Mouse (Mus musculus): ENCODE data around the gene Clstn2. TPM values are rescaled to one million over a fixed set of nuclear protein-coding genes. Genes with fewer than 3 reads are reported as not detected.

Clstn2 gene
- total RNA-seq, 2 experiments from 2014 or later, result not detected

DNA sequence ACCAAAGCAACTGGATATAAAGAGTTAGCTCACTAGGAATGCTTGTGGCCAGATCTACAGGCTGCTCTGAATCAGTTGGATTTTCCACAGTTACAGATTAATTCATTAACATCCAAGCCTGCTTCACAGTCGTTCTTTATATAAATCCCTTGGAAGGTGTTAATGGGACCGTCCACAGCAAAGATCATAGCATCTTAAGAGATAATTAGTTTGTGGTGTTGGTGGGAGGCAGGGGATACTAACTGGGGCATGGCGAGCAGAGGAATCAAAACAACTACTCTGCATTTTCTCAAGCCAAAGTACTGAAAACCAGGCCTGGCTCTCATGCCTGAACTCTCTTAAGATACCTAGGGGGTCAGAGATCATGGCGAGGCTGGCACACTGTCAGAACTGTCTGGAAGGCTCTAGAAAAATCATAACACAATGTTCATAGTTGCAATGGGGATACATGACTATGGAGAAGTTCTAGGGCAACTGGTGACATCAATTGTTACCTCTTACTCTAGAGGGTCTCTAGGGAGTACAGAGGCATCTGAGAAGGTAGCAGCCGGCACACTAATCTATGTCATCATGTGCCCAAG is 336.2 kb downstream of the Clstn2 start:
- no peak for ATAC-seq (replicated peaks; ENCODE audit: poor library complexity, severe bottlenecking)

DNA sequence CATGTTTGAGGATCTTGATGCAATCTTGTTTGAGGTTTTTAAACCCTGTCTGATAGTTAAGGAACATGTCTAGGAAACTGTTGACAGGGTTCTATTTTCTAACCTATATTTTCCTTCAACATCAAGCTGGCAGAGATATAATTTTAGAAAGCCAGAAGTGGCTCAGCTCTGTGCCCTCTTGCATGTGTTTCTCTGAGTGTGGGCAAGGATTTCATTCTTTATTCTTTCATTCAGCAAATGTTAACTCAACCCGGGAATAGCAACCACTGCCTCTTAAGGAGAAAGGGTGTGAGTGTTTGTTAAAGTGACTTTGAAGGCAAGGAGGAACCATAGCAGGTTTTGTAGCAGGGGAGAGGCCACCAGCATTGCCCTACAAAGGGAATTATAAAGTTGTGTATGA is 337.7 kb downstream of the Clstn2 start:
- no peak for ATAC-seq (replicated peaks; ENCODE audit: poor library complexity, severe bottlenecking)

DNA sequence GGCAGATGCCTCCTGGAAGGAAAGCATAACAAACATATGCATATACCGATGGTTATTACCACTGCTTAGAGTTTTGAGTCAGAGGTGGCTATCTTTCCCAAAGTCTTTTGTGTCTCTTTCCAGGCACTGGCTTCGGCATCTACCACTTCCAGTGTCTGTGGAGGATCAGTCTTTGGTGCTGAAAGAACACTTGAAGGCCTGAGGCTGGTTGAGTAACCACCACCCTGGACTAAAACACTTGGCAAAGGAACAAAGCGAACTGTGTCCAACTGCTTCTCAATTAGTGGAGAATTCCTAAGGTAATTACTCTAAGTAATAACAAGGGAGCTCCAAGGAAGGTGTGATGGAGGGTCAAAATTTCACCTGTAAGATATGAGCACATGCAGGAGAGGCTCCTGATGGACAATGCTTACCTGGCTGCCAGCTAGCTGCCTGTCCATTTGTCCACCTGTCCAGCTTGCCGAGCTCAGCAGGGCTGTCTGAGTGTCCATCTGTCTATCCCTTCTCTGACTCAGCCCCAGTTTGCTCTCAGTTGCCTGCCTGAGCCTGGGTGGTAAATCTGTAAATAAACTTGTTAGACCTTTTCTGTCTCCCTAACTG is 346.1 kb downstream of the Clstn2 start:
- ATAC-seq (replicated peaks; ENCODE audit: poor library complexity, severe bottlenecking), result no peak

DNA sequence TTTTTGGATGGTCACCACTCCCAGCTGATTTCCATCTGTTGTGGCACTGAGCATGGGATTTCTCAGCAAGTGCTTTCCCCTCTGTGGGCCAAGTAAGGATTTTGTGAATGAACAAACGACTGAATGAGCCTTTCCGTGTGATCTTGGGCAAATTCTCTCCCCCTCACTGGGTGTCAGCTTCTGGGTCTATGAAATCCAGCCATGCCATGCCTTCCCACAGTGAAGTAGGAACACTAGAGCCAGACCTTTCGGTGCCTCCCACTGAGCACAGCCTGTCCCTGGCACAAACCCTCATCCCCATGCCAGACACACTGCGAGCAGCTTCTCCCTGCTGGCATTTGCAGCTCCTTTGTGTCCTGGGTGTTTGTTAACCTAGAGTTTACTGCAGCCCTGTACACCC is 347.3 kb downstream of the Clstn2 start:
- no peak for ATAC-seq (replicated peaks; ENCODE audit: poor library complexity, severe bottlenecking)

DNA sequence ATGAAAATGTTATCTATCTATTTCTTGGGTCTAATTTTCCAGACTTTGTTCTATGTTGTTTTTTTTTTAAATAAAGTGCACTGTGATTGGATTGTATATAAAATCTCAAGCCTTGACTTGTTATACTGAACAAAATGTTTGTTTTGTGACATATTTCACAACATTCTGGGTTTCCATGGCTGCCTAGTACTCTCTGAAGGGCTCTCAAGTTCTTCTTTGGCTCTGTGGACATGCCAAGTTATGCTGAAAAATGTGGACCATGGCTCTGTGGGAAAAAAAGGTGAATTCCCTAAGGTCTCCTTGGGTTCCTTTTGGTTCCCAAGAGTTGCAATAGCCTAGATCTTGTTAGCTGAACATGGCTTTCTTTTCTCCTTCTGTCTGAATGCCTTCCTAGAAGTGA is 353.1 kb downstream of the Clstn2 start:
- no peak for ATAC-seq (replicated peaks; ENCODE audit: poor library complexity, severe bottlenecking)

DNA sequence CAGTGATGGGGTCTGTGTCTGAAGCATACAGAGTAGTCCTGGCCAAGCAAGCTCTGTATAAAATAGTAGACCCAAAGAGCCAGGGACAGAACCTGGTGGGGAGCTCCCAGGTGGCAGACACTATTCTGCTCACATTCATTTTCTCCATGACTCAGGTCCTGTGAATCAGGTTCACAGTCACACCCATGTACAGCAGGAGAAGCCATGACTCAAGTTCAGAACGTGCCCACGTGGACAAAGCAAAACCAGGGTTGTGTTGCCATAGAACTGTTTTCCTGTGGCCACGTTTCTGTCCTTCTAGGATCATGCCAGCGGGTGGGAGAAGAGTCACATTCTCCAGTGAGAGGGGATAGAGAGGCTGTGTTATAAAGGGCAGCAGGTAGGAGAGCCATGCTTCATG is 353.9 kb downstream of the Clstn2 start:
- no peak for ATAC-seq (replicated peaks; ENCODE audit: poor library complexity, severe bottlenecking)

DNA sequence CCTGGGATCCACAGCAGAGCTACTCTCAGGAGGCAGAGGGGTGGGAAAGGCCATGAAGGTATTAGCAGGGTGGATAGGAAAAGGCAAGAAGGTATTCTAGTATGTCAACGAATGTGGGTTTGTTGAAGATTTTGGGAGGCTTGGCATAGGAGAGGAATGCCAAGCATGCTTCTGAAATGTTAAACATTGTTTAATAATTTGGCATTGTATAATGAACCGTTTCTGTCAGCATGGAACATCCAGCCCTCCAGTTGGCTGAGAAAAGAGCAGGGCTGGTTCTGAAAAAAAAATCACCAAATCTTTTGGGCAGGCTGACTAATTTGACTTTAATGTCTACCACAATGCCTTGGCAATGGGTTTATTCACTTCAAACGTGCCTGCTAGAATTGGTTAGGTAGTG is 355.9 kb downstream of the Clstn2 start:
- ATAC-seq (replicated peaks; ENCODE audit: poor library complexity, severe bottlenecking), result no peak

DNA sequence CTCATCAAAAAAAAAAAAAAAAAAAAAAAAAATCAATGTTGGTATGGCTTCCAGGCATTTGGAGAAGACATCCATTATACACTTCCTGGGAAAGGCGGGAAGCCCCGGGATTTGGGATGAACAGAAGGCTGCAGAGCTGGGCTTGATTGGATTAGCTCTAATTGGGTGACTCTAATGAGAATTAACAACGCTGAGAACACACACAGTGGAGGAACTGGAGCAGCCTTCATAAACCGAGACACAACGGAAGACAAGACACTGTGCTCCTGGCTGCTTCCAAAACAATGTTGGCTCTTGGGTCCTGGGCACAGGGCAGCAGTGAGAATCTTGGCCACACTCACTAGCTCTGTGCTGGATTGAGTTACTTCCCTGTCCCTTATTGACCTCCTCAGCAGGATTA is 360.3 kb downstream of the Clstn2 start:
- no peak for ATAC-seq (replicated peaks; ENCODE audit: poor library complexity, severe bottlenecking)

DNA sequence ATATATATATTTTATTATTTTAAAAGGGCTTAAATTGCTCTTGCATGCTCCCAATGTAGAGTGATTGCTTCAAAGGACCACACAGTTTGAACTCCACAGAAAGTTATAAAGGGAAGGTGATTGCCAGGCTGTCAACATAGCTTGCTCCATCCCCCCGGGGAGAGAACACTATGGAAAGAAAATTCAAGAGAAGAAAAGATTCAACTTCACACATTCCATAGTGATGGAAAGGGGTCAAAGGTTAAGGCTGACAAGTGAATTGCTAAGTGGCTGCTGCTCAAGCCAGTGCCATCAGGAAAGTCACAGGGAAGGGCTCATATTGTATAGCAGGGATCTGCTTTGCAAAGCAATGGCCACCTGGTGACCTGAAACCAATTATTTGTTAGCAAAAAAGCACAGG is 360.8 kb downstream of the Clstn2 start:
- ATAC-seq (replicated peaks; ENCODE audit: poor library complexity, severe bottlenecking), result no peak

DNA sequence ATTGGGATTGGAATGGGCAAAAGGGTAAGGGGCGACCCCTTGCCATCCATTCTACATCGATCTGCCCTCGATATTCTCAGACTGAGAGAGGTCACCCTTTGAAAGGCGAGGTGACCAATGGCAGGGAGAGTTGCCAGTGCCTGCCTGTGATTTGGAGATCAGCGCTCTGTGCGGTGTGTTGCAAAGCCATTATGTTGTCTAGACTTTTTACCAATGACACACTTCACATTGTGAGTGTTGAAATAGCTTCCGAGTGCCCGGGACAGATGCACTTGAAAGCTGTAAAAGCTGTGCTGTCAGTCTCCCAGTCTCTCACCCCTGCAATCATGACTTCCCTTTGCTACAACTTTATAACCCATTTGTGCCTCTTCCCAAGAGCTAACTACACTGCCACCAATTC is 362.3 kb downstream of the Clstn2 start:
- ATAC-seq (replicated peaks; ENCODE audit: poor library complexity, severe bottlenecking), result no peak

DNA sequence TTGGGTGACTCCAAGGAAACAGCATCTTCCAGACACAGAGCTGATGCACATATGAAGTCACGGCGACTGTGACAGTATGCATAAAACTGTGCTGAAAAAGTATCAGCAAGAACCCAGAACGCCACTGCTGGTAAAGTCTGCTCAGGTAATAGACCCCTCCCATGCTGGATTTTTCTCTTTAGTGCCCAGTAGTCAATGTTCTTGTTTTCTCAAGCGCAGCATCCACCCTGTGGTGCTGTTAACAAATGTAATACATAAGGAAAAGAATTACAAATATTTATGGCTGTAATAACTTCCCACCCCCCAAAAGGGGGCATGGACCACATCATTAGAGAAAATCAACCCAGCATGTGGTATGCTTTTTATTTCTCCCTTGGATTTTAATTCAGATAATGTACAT is 372.0 kb downstream of the Clstn2 start:
- ATAC-seq (replicated peaks; ENCODE audit: poor library complexity, severe bottlenecking), result no peak

DNA sequence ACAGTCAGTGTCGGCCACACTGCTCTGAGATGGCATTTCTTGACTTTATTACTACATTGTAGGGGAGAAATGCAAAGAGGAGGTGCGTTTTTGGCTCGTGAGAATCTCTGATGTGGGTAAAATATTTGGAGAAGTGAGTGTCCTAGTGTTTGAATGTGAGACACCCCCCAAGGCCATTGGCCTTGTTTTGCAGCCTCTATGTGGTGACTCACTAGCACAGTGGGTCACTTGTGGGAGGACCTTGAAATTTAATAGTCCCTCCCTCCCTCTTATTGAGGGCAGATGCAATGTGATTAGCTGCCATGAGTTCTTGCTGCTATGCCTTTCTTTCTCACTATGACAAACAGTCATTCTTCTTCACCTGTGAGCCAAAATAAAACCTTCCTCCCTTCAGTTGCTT is 374.2 kb downstream of the Clstn2 start:
- no peak for ATAC-seq (replicated peaks; ENCODE audit: poor library complexity, severe bottlenecking)

DNA sequence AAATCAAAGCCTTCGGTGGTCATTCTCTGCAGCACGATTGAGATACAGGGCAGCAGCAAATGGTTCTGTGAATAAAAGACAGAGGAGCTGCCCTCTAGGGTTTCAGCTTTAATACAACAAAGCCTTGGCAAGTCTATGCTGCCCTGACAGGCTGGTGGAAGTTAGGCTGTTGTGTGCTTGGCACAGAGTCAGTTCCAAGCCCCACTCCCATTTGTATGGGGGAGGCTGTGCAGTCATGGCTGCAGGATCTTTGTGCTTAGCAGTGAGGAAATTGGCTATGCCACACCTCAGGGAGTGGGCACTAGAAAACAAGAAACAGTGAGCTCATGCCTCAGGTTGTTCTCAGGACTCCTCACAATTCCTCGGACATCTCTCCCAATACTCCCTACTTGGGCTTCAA is 384.6 kb downstream of the Clstn2 start:
- no peak for ATAC-seq (replicated peaks; ENCODE audit: poor library complexity, severe bottlenecking)

DNA sequence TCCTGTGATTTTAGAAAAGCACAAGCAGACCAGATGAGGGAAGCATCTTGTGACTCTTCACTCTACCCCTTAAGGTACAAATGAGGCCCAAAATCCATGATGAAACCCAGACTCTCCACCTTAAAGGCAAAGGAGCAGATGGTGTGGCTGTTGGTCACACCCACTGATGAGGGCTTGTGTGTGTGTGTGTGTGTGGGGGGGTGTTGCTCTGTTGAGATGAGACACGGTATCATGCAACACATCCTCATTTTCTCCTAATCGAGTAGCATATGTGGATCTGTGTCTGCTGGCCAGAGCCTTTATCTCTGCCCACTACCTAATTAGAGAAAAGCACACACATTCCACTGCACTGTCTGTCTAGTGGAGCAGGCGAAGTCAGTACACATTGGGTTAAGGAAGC is 387.2 kb downstream of the Clstn2 start:
- ATAC-seq (replicated peaks; ENCODE audit: poor library complexity, severe bottlenecking), result no peak

DNA sequence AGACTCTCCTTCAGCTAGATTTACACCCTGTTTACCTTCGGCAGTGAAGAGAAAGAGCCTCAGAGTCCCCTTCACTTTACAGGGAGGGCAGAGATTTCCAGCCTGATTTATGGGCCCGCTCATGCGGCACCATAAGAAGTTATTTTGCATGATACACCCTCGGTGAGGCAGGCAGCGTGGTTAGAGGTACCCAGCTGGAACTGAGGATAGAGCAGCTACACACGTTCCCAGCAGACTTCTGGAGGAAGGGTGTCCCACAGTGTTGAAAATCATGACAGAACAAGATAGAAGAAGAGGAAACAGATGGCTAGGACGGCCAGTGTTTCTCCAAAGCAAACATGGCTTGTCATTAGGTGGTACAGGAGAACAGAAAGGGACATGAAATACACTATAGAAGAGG is 390.6 kb downstream of the Clstn2 start:
- ATAC-seq (replicated peaks; ENCODE audit: poor library complexity, severe bottlenecking), result no peak

DNA sequence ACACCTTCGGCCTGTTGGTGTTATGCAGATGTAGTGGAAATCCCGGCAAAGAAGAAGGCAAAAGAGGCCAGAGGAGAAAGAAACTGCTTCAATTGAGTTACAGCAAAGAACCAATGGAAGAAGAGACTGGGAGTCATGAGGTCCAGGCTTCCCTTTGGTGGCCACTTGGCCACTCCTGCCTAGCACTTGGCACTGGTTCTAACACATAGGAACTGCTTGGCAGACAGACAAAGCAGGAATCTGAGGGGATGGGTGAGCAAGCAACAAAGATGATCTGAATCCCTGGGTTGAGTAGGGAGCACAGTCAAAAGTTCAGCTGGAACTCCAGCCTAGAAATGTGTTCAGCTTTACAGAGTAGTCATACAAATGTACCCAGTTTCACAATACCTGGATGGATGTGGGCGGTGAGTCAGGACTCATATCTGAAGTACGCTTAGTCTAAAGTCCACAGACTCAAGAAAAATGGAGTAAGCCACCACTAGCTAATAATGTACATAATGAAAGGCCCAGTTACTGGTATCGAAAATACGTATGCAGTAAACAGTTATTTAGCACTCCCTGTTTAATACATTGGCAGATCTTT is 392.9 kb downstream of the Clstn2 start:
- ATAC-seq (replicated peaks; ENCODE audit: poor library complexity, severe bottlenecking), result no peak

DNA sequence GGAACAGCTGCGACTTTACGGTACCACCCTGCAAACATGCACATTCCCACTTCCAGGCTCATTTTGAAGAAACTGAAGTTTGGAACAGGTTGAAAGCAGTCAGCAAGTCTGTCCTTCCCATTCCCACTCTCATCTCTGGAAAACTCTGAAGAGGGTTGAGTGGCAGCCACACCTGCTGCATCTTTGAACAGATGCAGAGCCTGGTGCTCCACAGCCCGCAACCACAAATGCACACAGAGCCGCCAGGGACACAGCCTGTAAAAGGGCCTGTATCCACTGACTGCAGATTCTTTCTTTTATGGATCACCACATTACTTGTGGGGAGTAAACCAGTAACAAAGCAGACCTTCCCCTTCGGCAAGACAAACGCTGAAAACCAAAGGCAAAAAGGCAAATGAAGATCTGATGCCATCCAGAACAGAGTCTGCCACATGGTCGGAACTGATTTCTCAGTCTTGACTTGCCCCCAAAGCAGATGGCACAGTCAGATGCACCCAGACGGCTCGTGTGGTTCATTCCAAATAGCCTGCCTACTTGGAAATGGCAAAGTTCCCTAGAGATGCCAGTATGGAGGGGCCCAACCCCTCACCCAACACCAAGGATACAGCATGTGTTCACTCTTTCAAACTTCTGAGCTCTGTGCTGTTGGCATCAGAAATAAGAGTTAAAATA is 394.2 kb downstream of the Clstn2 start:
- no peak for ATAC-seq (replicated peaks; ENCODE audit: poor library complexity, severe bottlenecking)

DNA sequence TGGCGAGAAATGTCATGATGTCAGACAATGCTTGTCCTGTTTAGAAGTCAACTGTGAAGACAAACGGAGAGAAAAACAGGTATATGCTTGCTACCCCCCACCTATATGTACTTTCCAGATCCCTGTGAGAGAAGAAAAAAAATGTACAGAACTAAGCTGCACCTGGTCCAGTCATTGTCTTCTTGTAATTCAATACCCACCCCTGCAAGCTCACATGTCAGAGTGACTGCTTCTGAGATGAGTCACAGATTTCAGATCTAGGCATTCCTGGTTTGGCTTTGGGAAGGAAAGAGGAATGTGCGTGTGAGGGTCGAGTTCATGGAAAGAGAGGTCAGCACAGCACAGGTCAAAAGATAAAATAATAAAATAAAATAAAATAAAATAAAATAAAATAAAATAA is 397.6 kb downstream of the Clstn2 start:
- ATAC-seq (replicated peaks; ENCODE audit: poor library complexity, severe bottlenecking), result no peak

DNA sequence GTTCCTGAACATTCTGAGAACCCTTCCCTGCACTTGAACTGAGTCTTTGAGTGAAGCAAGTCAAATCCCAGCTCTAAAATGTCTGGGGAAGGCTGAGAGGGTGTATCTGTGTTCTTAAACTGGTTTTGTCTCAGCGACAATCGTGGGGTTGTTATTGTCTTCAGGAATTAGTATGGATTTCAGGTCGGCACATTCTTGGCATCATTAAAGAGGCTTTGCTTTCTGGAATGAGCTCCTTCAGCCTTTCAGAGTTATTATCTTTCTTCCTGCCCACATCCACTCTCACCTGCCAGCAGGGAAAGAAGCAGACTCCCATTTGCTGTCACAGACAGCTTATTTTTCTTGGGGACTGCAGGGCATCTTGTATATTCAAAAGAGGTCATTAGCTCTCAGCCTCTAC is 398.1 kb downstream of the Clstn2 start:
- no peak for ATAC-seq (replicated peaks; ENCODE audit: poor library complexity, severe bottlenecking)

DNA sequence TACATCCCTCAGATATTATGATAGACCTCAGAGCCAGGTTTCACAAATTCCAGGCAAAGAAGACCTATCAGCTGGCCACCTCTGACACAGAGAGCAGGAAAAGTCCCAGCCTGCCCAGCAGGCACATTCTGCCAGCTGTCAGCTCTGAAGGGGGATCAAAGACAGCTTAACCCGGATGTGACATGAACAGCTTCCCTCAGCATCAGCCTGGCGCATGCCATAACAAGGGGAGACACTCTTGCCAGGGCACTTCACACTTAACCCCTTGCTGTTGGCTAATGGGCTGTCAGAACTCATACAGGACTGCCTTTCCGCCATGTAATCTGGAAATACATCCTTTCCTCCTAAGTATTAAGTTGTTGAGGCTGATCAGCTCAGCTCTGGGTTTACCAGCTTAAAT is 403.8 kb downstream of the Clstn2 start:
- no peak for ATAC-seq (replicated peaks; ENCODE audit: poor library complexity, severe bottlenecking)

DNA sequence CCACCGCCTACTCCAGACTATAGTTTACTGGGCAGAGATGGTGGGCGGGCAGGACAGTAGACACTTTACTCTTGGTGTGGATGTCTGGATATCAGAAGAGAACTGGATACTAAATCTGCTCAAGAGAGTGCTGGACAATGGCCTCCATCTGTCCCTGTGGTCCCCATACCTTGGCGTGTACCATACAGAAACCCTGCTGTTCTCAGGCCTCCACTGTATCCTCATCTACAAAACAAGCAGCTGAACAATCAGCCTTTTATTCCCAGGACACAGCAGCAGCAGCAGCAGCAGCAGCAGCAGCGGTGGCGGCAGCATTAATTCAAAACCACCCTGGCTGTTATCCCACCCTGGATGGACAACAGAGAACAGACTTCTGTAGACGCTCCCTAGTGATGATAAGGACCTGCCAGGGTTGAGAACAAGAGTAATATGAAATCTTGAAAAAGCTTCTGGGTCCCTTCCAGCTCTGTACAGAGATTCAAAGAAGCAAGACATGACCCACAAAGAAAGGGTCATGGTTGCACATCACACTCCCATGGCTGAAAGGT is 404.5 kb downstream of the Clstn2 start:
- ATAC-seq (replicated peaks; ENCODE audit: poor library complexity, severe bottlenecking), result no peak

DNA sequence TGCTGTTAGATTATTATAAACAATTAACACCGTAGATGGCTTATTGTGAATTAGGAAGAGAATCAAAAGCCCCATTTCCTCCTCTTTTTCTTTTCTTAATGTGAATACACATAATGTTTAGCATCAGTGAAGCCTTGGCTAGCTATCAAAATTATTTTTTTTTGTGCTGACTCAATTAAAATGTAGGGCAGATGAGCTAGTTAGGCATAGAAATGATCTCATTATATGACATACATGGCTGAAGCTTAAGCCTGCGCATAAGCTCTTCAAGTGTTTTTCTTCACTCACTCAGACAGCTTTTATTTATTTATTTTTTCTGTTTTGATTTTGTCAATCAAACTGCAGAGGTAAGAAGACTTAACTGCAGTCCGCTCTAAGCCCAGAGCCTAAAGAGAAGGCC is 405.1 kb downstream of the Clstn2 start:
- no peak for ATAC-seq (replicated peaks; ENCODE audit: poor library complexity, severe bottlenecking)
